Mouse (Mus musculus) limb, embryonic 14.5 days (tissue): ENCODE data around the gene Tuba8. TPM values are rescaled to one million over a fixed set of nuclear protein-coding genes. Genes with fewer than 3 reads are reported as not detected.

Source experiments
- ATAC-seq: fragments of 200-750 bp; cut with Nextera tagmentation; 2 replicates; pipeline ENCODE4 v1.8.0; 2017; ENCODE audit warnings: low read depth, moderate number of reproducible peaks, moderate TSS enrichment; ENCODE audit not compliant: low FRiP score
- DNase-seq: peaks from one replicate; pipeline ENCODE4 v3.0.0-alpha.2; 2015; ENCODE audit warnings: low spot score
- H3K27ac ChIP-seq: fragments of 300-500 bp; sonication (generic); replicated peaks from 2 replicates; pipeline ENCODE4 v1.5.1; 2014; ENCODE audit warnings: low read depth, mild to moderate bottlenecking, low read length, moderate library complexity, mixed read lengths
- H3K27me3 ChIP-seq: fragments of 300-500 bp; sonication (generic); 2 replicates; pipeline ENCODE4 v1.6.1; 2014; ENCODE audit warnings: low read length, mixed read lengths; ENCODE audit not compliant: control insufficient read depth, insufficient read depth
- H3K36me3 ChIP-seq: fragments of 300-500 bp; sonication (generic); 2 replicates; pipeline ENCODE4 v1.6.1; 2014; ENCODE audit warnings: mild to moderate bottlenecking, low read length, moderate library complexity, mixed read lengths; ENCODE audit not compliant: control insufficient read depth, insufficient read depth
- H3K4me1 ChIP-seq: fragments of 300-500 bp; sonication (generic); 2 replicates; pipeline ENCODE4 v1.6.1; 2014; ENCODE audit warnings: antibody characterized with exemption, low read length, mixed read lengths; ENCODE audit not compliant: control insufficient read depth, insufficient read depth
- H3K4me2 ChIP-seq: fragments of 300-500 bp; sonication (generic); replicated peaks from 2 replicates; pipeline ENCODE4 v1.6.1; 2014; ENCODE audit warnings: low read depth, mild to moderate bottlenecking, low read length, moderate library complexity; ENCODE audit not compliant: severe bottlenecking
- H3K4me3 ChIP-seq: fragments of 300-500 bp; sonication (generic); replicated peaks from 2 replicates; pipeline ENCODE4 v1.5.1; 2014; ENCODE audit warnings: low read length
- H3K9ac ChIP-seq: fragments of 300-500 bp; sonication (generic); 2 replicates; pipeline ENCODE4 v1.6.1; 2014; ENCODE audit warnings: mild to moderate bottlenecking, low read depth, low read length, moderate library complexity; ENCODE audit not compliant: severe bottlenecking
- H3K9me3 ChIP-seq: fragments of 300-500 bp; sonication (generic); 2 replicates; pipeline ENCODE4 v1.6.1; 2016; ENCODE audit warnings: low read length; ENCODE audit not compliant: control insufficient read depth
- POLR2A ChIP-seq: fragments of 200-500 bp; IDR thresholded peaks from 2 replicates; pipeline ENCODE4 v1.8.0; 2012; ENCODE audit warnings: inconsistent platforms, mild to moderate bottlenecking, moderate library complexity, borderline replicate concordance; ENCODE audit not compliant: insufficient read depth, insufficient read length; ENCODE audit errors: extremely low read depth
- WGBS: fragments of 180-500 bp; shearing (Covaris S2); extraction: QIAGEN DNeasy Blood & Tissue Kit; methylation state at CpG from one replicate; pipeline ENCODE4 v1.1.7; 2014; 5-methylcytosine and 5-hydroxymethylcytosine counted together
- polyA plus RNA-seq, 2 experiments: library from polyadenylated mRNA; depleted of rRNA in 1 of 2; stranded (reverse) in 1 of 2; unstranded in 1 of 2; fragments of >200 nt; fragmentation: Nextera tagmentation in 1 of 2; extraction: Ambion mirVana in 1 of 2; gene quantifications; 2 replicates each; pipeline versions ENCODE4 v1.2.1 to v1.2.3; 2012 to 2014

Gene Tuba8
- polyA plus RNA-seq, 2 experiments = 0.77 to 4.4 TPM

GRCm38 (mm10) chr6:121272075-121272800, 61.7 kb downstream of the Tuba8 start:
- H3K4me1 ChIP-seq = 0 out of 2 replicates have a peak, but pooled peaks cover 3% of the 10 kb centered on the region
- 7% methylated on average over 17 of the region's 17 CpGs for WGBS
- DNase-seq (peak; percentile 97), ATAC-seq (peak; percentile 92)
- peak overlapping the region; percentile 49 for H3K4me2 ChIP-seq
- H3K27me3 ChIP-seq = no peaks in the 10 kb centered on the region
- H3K9ac ChIP-seq = peak overlapping the region; percentile 42
- 0 out of 2 replicates have a peak, but pooled peaks have one; percentile 11 for TF ChIP-seq POLR2A
- H3K9me3 ChIP-seq = no peaks in the 10 kb centered on the region
- peak overlapping the region; percentile 67 for H3K27ac ChIP-seq
- peak overlapping the region; percentile 39 for H3K4me3 ChIP-seq
- H3K36me3 ChIP-seq = no peaks in the 10 kb centered on the region

GRCm38 (mm10) chr6:121274356-121274755, 63.9 kb downstream of the Tuba8 start:
- ATAC-seq = no peak
- Histone ChIP-seq H3K36me3 (no peaks in the 10 kb centered on the region), H3K4me3 (no peak overlapping the region), H3K9me3 (no peaks in the 10 kb centered on the region), H3K4me2 (no peak overlapping the region), H3K27ac (no peak overlapping the region), H3K27me3 (no peaks in the 10 kb centered on the region), H3K9ac (no peak overlapping the region), H3K4me1 (0 out of 2 replicates have a peak, but pooled peaks cover 3% of the 10 kb centered on the region)
- no peak for TF ChIP-seq POLR2A
- WGBS = 78% methylated on average over 3 of the region's 3 CpGs
- peak; percentile 28 for DNase-seq

Other genes with a start within 250 kb of the Tuba8 start
- 17.3 and 17.7 TPM in 2 replicates for gene Mical3, start 79.7 kb upstream of the Tuba8 start, polyA plus RNA-seq (2012; rRNA removed)
- gene Mical3, start 79.7 kb upstream of the Tuba8 start, polyA plus RNA-seq (2014; fragmentation: Nextera tagmentation; extraction: Ambion mirVana) = 13.3 and 16.3 TPM in 2 replicates
- 15.2 and 18.7 TPM in 2 replicates for gene Pex26, start 27.0 kb upstream of the Tuba8 start, polyA plus RNA-seq (2012; rRNA removed)
- 10.0 and 10.3 TPM in 2 replicates for gene Pex26, start 27.0 kb upstream of the Tuba8 start, polyA plus RNA-seq (2014; fragmentation: Nextera tagmentation; extraction: Ambion mirVana)
- 1.0 and 1.1 TPM in 2 replicates for gene Usp18, start 35.2 kb downstream of the Tuba8 start, polyA plus RNA-seq (2012; rRNA removed)
- gene Usp18, start 35.2 kb downstream of the Tuba8 start, polyA plus RNA-seq (2014; fragmentation: Nextera tagmentation; extraction: Ambion mirVana) = 1.5 and 1.8 TPM in 2 replicates
- 3.2 and 3.3 TPM in 2 replicates for gene Slc6a13, start 89.5 kb downstream of the Tuba8 start, polyA plus RNA-seq (2012; rRNA removed)
- 2.4 and 2.6 TPM in 2 replicates for gene Slc6a13, start 89.5 kb downstream of the Tuba8 start, polyA plus RNA-seq (2014; fragmentation: Nextera tagmentation; extraction: Ambion mirVana)
- gene Slc6a12, start 132.4 kb downstream of the Tuba8 start, polyA plus RNA-seq (2012; rRNA removed) = 0.23 and 0.35 TPM in 2 replicates
- gene Slc6a12, start 132.4 kb downstream of the Tuba8 start, polyA plus RNA-seq (2014; fragmentation: Nextera tagmentation; extraction: Ambion mirVana) = not detected in 2 replicates